Mouse (Mus musculus): ENCODE measurements around the gene Saal1.

DNA sequence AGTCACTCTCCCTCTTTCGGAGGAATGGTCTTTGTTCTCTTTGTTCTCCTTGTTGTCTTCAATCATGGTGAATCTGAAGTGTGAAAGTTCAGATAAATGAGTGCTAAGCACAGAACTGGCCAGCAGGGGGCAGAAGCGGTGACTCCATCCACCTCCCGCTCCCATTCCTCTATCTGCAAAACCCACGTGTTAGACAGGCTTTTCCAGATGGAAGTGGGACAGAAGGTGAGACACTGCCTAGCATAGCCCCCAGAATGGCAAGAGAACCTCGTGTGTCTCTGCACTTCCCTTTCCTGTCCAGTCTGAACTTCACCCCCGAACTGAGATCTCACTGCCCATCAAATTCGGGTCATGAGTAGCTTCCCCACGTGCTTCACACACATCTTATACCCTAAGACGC is 45.2 kb downstream of the Saal1 start:
- TF ChIP-seq CTCF (IDR thresholded peaks at IDR 0.05; ENCODE audit: borderline replicate concordance, insufficient read depth, low read depth, low read length) (peak; percentile 73), POLR2A (IDR thresholded peaks at IDR 0.05; ENCODE audit: borderline replicate concordance, insufficient read depth, low read length) (no peak)
